Mouse (Mus musculus) olfactory bulb, adult 2 months (tissue): ENCODE measurements at regions not wholly inside any gene's neighbourhood (a gene's known extent, or its start where the extent isn't known, plus 50 kb on each side); places are given as distances from the start of the nearest gene placed in this dataset.

ENCODE experiments used
- CTCF ChIP-seq: fragments of 200-500 bp; IDR thresholded peaks from 2 replicates; pipeline ENCODE4 v1.5.1; 2012; ENCODE audit warnings: low read depth, mild to moderate bottlenecking, low read length, moderate library complexity; ENCODE audit not compliant: insufficient read depth
- POLR2A ChIP-seq: fragments of 200-500 bp; IDR thresholded peaks from 2 replicates; pipeline ENCODE4 v1.6.1; 2012; ENCODE audit warnings: mild to moderate bottlenecking, low read depth, low read length, moderate library complexity; ENCODE audit not compliant: insufficient read depth

DNA sequence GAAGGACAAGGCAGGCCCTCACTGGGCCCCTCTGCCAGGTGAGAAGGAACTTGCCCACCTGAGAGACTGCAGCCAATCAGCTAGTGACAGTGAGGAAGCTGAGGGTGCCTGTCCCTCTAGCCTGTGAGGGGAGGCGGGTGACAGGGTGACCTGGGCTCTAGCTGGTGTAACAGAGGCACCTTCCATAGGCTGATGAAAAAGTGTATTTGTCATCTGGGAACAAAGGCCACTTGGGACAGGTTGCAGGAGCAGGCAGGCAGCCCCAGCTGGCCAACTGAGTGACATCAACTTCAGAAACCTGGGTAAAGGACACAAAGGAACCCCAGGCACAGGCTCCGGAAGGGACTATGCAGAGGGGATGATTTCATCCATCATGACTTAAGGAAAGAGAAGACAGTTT lies 63.0 kb upstream of the Zfp637 start:
- TF ChIP-seq CTCF (no peak), POLR2A (no peak)
